Mouse (Mus musculus) myocyte (in vitro differentiated cells): Measurements from ENCODE around the gene Camk1.

Source experiments
- E2F4 ChIP-seq: IDR thresholded peaks from one replicate; pipeline ENCODE4 v1.6.1; 2011; ENCODE audit warnings: mild to moderate bottlenecking, control low read depth, moderate library complexity; ENCODE audit not compliant: insufficient read depth
- MAX ChIP-seq: IDR thresholded peaks from one replicate; pipeline ENCODE4 v1.6.1; 2011; ENCODE audit warnings: low read depth, mild to moderate bottlenecking, control low read depth
- MYOG ChIP-seq, 3 experiments: IDR thresholded peaks; one replicate each; pipeline ENCODE4 v1.6.1; 2011; ENCODE audit warnings: control low read depth in 2 of 3, low read depth in 2 of 3, mild to moderate bottlenecking in 2 of 3; ENCODE audit not compliant: insufficient read length in 2 of 3, control insufficient read depth in 1 of 3, insufficient read depth in 1 of 3
- POLR2A ChIP-seq: IDR thresholded peaks from one replicate; pipeline ENCODE4 v1.6.1; 2011; ENCODE audit warnings: low read depth, mild to moderate bottlenecking, control low read depth, moderate library complexity; ENCODE audit not compliant: insufficient read length
- SRF ChIP-seq: IDR thresholded peaks from one replicate; pipeline ENCODE4 v1.6.1; 2011; ENCODE audit warnings: low read depth; ENCODE audit not compliant: control insufficient read depth, insufficient read length
- TCF12 ChIP-seq: IDR thresholded peaks from one replicate; pipeline ENCODE4 v1.6.1; 2011; ENCODE audit warnings: mild to moderate bottlenecking, control low read depth; ENCODE audit not compliant: poor library complexity, insufficient read depth, severe bottlenecking
- USF1 ChIP-seq: IDR thresholded peaks from one replicate; pipeline ENCODE4 v1.6.1; 2011; ENCODE audit warnings: low read depth, mild to moderate bottlenecking, control low read depth, moderate library complexity

- TF ChIP-seq TCF12 (no peak), MAX (no peak), POLR2A (no peak), SRF (no peak), USF1 (no peak), E2F4 (no peak), MYOG (IDR thresholded peaks at IDR 0.05; ENCODE audit: control insufficient read depth in 1 of 3, insufficient read depth in 1 of 3, insufficient read length in 2 of 3, low read depth in 2 of 3) (no peak)
Measured at GRCm38 (mm10) chr6:113301350-113301749, 42.4 kb downstream of the Camk1 start.
